Mouse (Mus musculus): ENCODE data around the gene Havcr2. TPM values are rescaled to one million over a fixed set of nuclear protein-coding genes. Genes with fewer than 3 reads are reported as not detected.
"Not testable (repeated sequence)": the region's sequence is repeated elsewhere in the genome, so short reads cannot be mapped to it uniquely, and the experiment has no call there.

Gene Havcr2
- polyA plus RNA-seq, 1 experiment: not detected

DNA sequence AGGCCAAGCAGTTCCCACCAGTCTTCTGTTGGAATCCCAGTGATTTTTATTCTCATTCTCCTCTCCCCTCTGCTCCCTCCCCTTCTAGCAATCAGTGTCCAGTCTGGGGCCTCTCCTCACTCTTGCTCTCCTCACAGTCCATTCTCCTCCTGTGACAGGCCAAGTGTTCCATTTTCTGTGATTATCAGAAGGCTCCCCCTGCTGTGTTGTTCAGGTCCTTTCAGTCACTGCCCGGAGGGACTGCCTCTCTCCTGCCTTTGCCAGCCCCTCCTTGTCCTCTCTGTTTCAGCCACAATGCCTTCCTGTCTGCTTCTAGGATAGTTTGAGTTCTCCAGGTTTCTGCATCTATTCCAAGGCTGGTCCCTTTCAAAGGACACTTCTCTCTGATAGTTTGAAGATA lies 33.5 kb downstream of the Havcr2 start:
- Histone ChIP-seq H3K9me3 (ENCODE audit: control insufficient read depth, low read length) (no peaks in the 10 kb centered on the region), H3K36me3 (ENCODE audit: control insufficient read depth) (no peaks in the 10 kb centered on the region), H3K27me3 (ENCODE audit: control insufficient read depth) (no peaks in the 10 kb centered on the region), H3K4me3 (replicated peaks) (no peak overlapping the region), H3K4me1 (ENCODE audit: control insufficient read depth) (no peaks in the 10 kb centered on the region)
- TF ChIP-seq TAL1 (IDR thresholded peaks at IDR 0.05; ENCODE audit: low read length) (no peak), GATA1 (IDR thresholded peaks at IDR 0.05; ENCODE audit: low read length) (no peak)

DNA sequence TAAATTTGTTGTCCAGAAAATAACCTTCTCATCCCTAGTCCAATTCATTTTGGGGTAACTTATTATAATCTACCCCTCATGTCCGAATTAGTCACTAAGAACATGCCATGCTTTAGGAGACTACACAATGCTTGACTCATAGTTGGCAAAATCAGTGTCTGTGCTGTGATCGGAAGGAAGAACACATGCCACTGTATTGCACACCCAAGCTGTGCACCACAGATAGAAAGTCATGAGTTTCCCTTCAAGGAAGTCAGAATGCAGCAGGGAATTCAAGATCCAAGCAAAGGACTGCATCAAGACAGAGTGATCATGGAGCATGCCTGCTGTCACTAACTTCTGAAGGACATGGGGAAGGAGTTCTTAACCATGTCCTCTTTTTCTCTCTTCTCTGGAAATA lies 33.9 kb downstream of the Havcr2 start:
- H3K4me3 ChIP-seq (replicated peaks): no peak overlapping the region

DNA sequence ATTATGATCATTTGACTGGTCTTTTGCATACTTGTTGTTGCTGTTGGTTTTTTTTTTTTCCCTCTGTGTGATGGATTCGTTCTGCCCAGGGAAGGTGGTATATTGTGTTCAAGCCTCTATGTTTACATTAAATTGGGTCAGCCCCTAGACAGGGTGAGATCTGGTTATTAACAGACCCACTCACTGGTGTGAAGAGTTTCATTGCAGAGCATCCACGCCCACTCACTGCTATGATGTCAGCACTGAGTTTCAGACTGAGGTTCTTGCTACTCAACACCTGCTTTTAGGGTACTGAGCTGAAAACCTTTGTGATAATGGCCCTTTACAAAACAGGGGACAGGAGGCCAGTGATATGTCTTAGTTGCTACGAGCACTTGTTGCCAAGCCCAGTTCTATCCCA lies 52.4 kb downstream of the Havcr2 start:
- H3K9me3 ChIP-seq (ENCODE audit: control insufficient read depth, low read length): no peaks in the 10 kb centered on the region
- no peaks in the 10 kb centered on the region for H3K4me1 ChIP-seq (ENCODE audit: control insufficient read depth)
- no peaks in the 10 kb centered on the region for H3K36me3 ChIP-seq (ENCODE audit: control insufficient read depth)

More for the DNA sequence above, 33.9 kb downstream of the Havcr2 start:
- Histone ChIP-seq H3K9me3 (ENCODE audit: control insufficient read depth, low read length) (no peaks in the 10 kb centered on the region), H3K4me1 (ENCODE audit: control insufficient read depth) (no peaks in the 10 kb centered on the region), H3K36me3 (ENCODE audit: control insufficient read depth) (no peaks in the 10 kb centered on the region), H3K27me3 (ENCODE audit: control insufficient read depth) (no peaks in the 10 kb centered on the region)
- TF ChIP-seq GATA1 (IDR thresholded peaks at IDR 0.05; ENCODE audit: low read length): no peak
- no peak for TF ChIP-seq TAL1 (IDR thresholded peaks at IDR 0.05; ENCODE audit: low read length)

DNA sequence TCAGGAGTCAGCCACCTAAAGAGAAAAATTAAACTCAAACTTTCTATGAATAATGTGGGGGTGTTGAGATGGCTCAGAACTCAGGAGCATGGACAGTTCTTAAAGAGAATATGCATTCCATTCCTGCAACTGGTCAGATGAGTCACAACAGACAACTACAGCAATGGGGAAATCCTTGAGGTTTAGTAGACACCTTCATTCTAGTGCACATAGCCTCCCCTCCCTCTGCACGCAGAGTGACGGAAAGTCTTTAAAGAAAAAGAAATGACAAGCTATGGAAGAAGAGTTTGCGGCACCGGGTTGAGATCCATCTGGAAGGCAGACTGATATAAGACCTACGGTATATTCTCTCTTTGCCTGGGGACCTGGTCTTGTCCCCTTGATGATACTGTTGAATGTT lies 55.2 kb downstream of the Havcr2 start:
- Histone ChIP-seq H3K27me3 (ENCODE audit: control insufficient read depth) (no peaks in the 10 kb centered on the region), H3K36me3 (ENCODE audit: control insufficient read depth) (no peaks in the 10 kb centered on the region), H3K4me3 (replicated peaks) (no peak overlapping the region), H3K9me3 (ENCODE audit: control insufficient read depth, low read length) (no peaks in the 10 kb centered on the region), H3K4me1 (ENCODE audit: control insufficient read depth) (no peaks in the 10 kb centered on the region)
- no peak for TF ChIP-seq TAL1 (IDR thresholded peaks at IDR 0.05; ENCODE audit: low read length)
- TF ChIP-seq GATA1 (IDR thresholded peaks at IDR 0.05; ENCODE audit: low read length): no peak

More for the DNA sequence above, 52.4 kb downstream of the Havcr2 start:
- H3K4me3 ChIP-seq (replicated peaks): no peak overlapping the region
- TF ChIP-seq GATA1 (IDR thresholded peaks at IDR 0.05; ENCODE audit: low read length): no peak
- TF ChIP-seq TAL1 (IDR thresholded peaks at IDR 0.05; ENCODE audit: low read length): no peak
- H3K27me3 ChIP-seq (ENCODE audit: control insufficient read depth): no peaks in the 10 kb centered on the region

DNA sequence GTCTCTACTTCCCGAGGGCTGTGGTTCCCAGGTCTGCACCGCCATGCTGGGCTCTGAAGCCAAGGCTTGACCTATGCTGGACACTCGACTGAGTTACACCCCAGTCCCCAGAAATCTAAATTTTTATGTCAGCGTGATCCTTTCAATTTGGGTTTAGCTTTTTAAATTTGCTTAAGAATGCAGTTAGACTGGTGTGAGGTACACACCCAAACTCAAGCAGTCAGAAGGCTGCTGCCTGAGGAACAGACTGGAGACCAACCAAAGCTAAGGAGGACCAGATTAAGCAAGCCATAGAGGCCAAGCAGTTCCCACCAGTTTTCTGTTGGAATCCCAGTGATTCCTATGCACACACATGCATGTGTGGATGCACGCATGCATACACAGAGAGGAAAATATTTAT lies 66.6 kb downstream of the Havcr2 start:
- H3K4me1 ChIP-seq (ENCODE audit: control insufficient read depth); H3K36me3 ChIP-seq (ENCODE audit: control insufficient read depth): not testable (repeated sequence)

DNA sequence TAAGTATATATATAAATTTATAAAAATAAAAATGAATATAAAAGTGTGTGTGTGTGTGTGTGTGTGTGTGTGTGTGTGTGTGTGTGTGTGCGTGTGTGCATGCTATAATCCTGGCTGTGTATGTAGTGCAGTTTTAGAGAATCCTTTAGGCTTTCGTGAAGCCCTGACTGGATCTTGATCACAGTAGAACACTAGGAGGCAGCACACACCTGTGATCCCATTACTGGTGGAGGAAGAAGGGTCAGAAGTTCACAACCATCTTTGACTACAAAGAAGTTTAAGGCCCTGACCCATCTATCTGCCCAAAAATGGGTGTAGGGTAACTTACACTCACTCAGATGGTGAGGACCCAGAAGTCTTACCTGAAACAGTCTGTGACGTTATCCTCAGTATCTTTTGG lies 68.0 kb downstream of the Havcr2 start:
- H3K4me1 ChIP-seq (ENCODE audit: control insufficient read depth): no peaks in the 10 kb centered on the region
- no peaks in the 10 kb centered on the region for H3K9me3 ChIP-seq (ENCODE audit: control insufficient read depth, low read length)
- no peaks in the 10 kb centered on the region for H3K36me3 ChIP-seq (ENCODE audit: control insufficient read depth)
- no peaks in the 10 kb centered on the region for H3K27me3 ChIP-seq (ENCODE audit: control insufficient read depth)
- TF ChIP-seq GATA1 (IDR thresholded peaks at IDR 0.05; ENCODE audit: low read length): no peak
- H3K4me3 ChIP-seq (replicated peaks): no peak overlapping the region

More for the DNA sequence above, 66.6 kb downstream of the Havcr2 start:
- H3K9me3 ChIP-seq (ENCODE audit: control insufficient read depth, low read length); H3K27me3 ChIP-seq (ENCODE audit: control insufficient read depth); H3K4me3 ChIP-seq (replicated peaks): not testable (repeated sequence)

DNA sequence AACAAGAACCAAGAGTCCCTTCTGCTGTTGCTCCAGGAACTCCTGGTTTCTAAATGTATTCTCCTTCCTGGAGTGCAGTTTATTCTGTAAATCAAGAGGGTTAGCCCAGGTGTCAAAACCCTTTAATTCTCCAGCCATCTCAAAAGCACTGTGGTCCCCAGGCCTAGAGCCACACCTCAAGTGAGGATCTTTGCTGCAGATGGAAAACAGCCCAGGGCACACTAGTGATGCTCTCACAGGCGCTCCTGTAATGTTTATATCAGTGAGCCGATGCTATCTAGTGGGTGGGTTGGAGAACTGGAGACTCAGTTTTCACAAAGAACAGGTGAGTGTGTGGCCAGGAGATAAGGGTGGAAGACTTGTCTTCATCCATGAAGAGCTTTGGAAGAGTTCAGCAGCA lies 69.2 kb downstream of the Havcr2 start, which contains the start of gene Gm12169:
Gm12169 (plus strand) TSS at position 301 of the 400 bp plus-strand sequence.
- Histone ChIP-seq H3K27me3 (ENCODE audit: control insufficient read depth) (no peaks in the 10 kb centered on the region), H3K4me3 (replicated peaks) (no peak within 1 kb of the TSS), H3K36me3 (ENCODE audit: control insufficient read depth) (no peaks in the 10 kb centered on the region), H3K4me1 (ENCODE audit: control insufficient read depth) (no peaks in the 10 kb centered on the region), H3K9me3 (ENCODE audit: control insufficient read depth, low read length) (no peaks in the 10 kb centered on the region)
- TF ChIP-seq TAL1 (IDR thresholded peaks at IDR 0.05; ENCODE audit: low read length): no peak
- TF ChIP-seq GATA1 (IDR thresholded peaks at IDR 0.05; ENCODE audit: low read length): no peak

DNA sequence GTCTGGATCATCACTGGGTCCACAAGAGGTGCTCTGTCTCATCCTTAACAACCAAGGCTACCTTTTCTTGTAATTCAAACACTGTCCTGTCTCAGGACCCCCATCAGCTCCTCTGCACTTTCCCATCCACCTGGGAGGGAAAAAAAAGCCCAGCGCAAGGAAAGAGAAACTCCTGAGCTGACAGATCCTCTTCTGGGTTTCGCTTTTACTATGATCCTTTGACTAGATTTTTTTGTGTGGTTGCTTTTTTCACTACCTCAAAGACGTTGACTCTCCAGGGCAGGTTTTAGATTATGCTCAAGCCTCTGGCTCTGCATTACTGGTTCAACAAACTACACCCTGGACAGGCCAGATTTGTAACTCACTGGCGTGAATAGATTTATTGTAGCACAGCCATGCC lies 75.4 kb downstream of the Havcr2 start:
- no peak for TF ChIP-seq GATA1 (IDR thresholded peaks at IDR 0.05; ENCODE audit: low read length)
- TF ChIP-seq TAL1 (IDR thresholded peaks at IDR 0.05; ENCODE audit: low read length): no peak
- Histone ChIP-seq H3K4me1 (ENCODE audit: control insufficient read depth) (no peaks in the 10 kb centered on the region), H3K27me3 (ENCODE audit: control insufficient read depth) (no peaks in the 10 kb centered on the region), H3K4me3 (replicated peaks) (no peak overlapping the region), H3K36me3 (ENCODE audit: control insufficient read depth) (no peaks in the 10 kb centered on the region), H3K9me3 (ENCODE audit: control insufficient read depth, low read length) (no peaks in the 10 kb centered on the region)

Other genes with a start within 250 kb of the Havcr2 start
- gene Fndc9, start 219.4 kb upstream of the Havcr2 start, polyA plus RNA-seq (2012): not detected in 2 replicates
- gene Cyfip2, start 142.1 kb upstream of the Havcr2 start, polyA plus RNA-seq (2012): 0.01 and 0.04 TPM in 2 replicates
- 0.02 and 0.06 TPM in 2 replicates for gene Itk, start 65.4 kb upstream of the Havcr2 start, polyA plus RNA-seq (2012)
- gene Fam71b, start 58.4 kb upstream of the Havcr2 start, polyA plus RNA-seq (2012): not detected in 2 replicates
- 19.9 and 26.4 TPM in 2 replicates for gene Med7, start 18.0 kb upstream of the Havcr2 start, polyA plus RNA-seq (2012)
- gene Gm12169, start 69.3 kb downstream of the Havcr2 start, polyA plus RNA-seq (2012): not detected in 2 replicates
- gene BC053393, start 116.6 kb downstream of the Havcr2 start, polyA plus RNA-seq (2012): not detected in 2 replicates
- gene Dppa1, start 174.3 kb downstream of the Havcr2 start, polyA plus RNA-seq (2012): not detected in 2 replicates

Measured in erythroblast, embryonic 14.5 days (primary cell).